Mouse (Mus musculus) lung, postnatal 36 days (tissue): ENCODE measurements around the gene Xrra1.

Experiments used
- DNase-seq: peaks from one replicate; pipeline ENCODE4 v3.0.0; 2022; ENCODE audit warnings: mixed read lengths

Gene Xrra1

GRCm38 (mm10) chr7:99851618-99852017, 7.3 kb upstream of the Xrra1 start:
- no peak for DNase-seq

GRCm38 (mm10) chr7:99853350-99853749, 5.6 kb upstream of the Xrra1 start:
- no peak for DNase-seq

- no peak for DNase-seq
These were observed 4.6 kb upstream of the Xrra1 start for GRCm38 (mm10) chr7:99854311-99854710.

GRCm38 (mm10) chr7:99856266-99856861, 2.6 kb upstream of the Xrra1 start:
- no peak for DNase-seq

GRCm38 (mm10) chr7:99858175-99858812, 622 bp upstream of the Xrra1 start:
- no peak for DNase-seq

- no peak for DNase-seq
These were observed 4.4 kb downstream of the Xrra1 start, which contains the start of gene Spcs2 for GRCm38 (mm10) chr7:99863362-99863761. Gene Spcs2 (minus strand): TSS chr7:99863462.

- DNase-seq: no peak
These were observed 5.5 kb downstream of the Xrra1 start for GRCm38 (mm10) chr7:99864241-99865028.

GRCm38 (mm10) chr7:99865219-99865618, 6.3 kb downstream of the Xrra1 start:
- DNase-seq: no peak

- DNase-seq: peak; percentile 31
These were observed 10.4 kb downstream of the Xrra1 start for GRCm38 (mm10) chr7:99869296-99869695.

- DNase-seq: no peak
These were observed 15.0 kb downstream of the Xrra1 start for GRCm38 (mm10) chr7:99873965-99874364.

- DNase-seq: no peak
These were observed 17.0 kb downstream of the Xrra1 start for GRCm38 (mm10) chr7:99875891-99876290.

- DNase-seq: peak; percentile 92
These were observed 17.4 kb downstream of the Xrra1 start for GRCm38 (mm10) chr7:99876345-99876744.

- no peak for DNase-seq
These were observed 19.3 kb downstream of the Xrra1 start for GRCm38 (mm10) chr7:99878254-99878653.

GRCm38 (mm10) chr7:99887230-99887735, 28.4 kb downstream of the Xrra1 start:
- DNase-seq: no peak

- no peak for DNase-seq
These were observed 28.8 kb downstream of the Xrra1 start for GRCm38 (mm10) chr7:99887743-99888142.

- peak; percentile 60 for DNase-seq
These were observed 30.4 kb downstream of the Xrra1 start for GRCm38 (mm10) chr7:99889175-99889880.

GRCm38 (mm10) chr7:99890168-99890755, 31.3 kb downstream of the Xrra1 start:
- DNase-seq: no peak

- no peak for DNase-seq
These were observed 32.6 kb downstream of the Xrra1 start for GRCm38 (mm10) chr7:99891471-99891870.

GRCm38 (mm10) chr7:99892351-99892750, 33.4 kb downstream of the Xrra1 start:
- DNase-seq: no peak

GRCm38 (mm10) chr7:99893967-99894366, 35.1 kb downstream of the Xrra1 start:
- no peak for DNase-seq

- no peak for DNase-seq
These were observed 35.6 kb downstream of the Xrra1 start for GRCm38 (mm10) chr7:99894478-99894877.

- no peak for DNase-seq
These were observed 38.0 kb downstream of the Xrra1 start for GRCm38 (mm10) chr7:99896905-99897304.

- no peak for DNase-seq
These were observed 43.3 kb downstream of the Xrra1 start for GRCm38 (mm10) chr7:99902208-99902607.
